Mouse (Mus musculus) activated CD4-positive, CD25-positive, alpha-beta regulatory T cell, adult 4 months (primary cell): ENCODE results near the gene Klf2. TPM values are rescaled to one million over a fixed set of nuclear protein-coding genes. Genes with fewer than 3 reads are reported as not detected.

Source experiments
- ATAC-seq: one replicate; pipeline ENCODE4 v1.8.0; 2017
- polyA plus RNA-seq, 2 experiments: library from polyadenylated mRNA; unstranded; fragments of 100-300 nt; shearing (Covaris generic); gene quantifications; one replicate each; pipeline ENCODE4 v1.2.1; 2017

Klf2 gene
- polyA plus RNA-seq, result 10 to 100 TPM; 27.6 to 39.0 TPM

- ATAC-seq, result peak; percentile 85
Observed at GRCm38 (mm10) chr8:72318801-72319322, at the start of gene Klf2. TSS of gene Klf2 (plus strand) at chr8:72319033.

GRCm38 (mm10) chr8:72270606-72271005 is 48.2 kb upstream of the Klf2 start:
- no peak for ATAC-seq

GRCm38 (mm10) chr8:72271051-72271660 is 47.7 kb upstream of the Klf2 start:
- no peak for ATAC-seq

- no peak for ATAC-seq
Observed at GRCm38 (mm10) chr8:72271691-72272090, 47.1 kb upstream of the Klf2 start.

- peak; percentile 71 for ATAC-seq
Observed at GRCm38 (mm10) chr8:72272361-72272760, 46.5 kb upstream of the Klf2 start.

- no peak for ATAC-seq
Observed at GRCm38 (mm10) chr8:72273111-72273770, 45.6 kb upstream of the Klf2 start.

GRCm38 (mm10) chr8:72273807-72274206 is 45.0 kb upstream of the Klf2 start:
- no peak for ATAC-seq

- ATAC-seq, result peak; percentile 34
Observed at GRCm38 (mm10) chr8:72277244-72277643, 41.6 kb upstream of the Klf2 start.

GRCm38 (mm10) chr8:72279151-72279550 is 39.7 kb upstream of the Klf2 start:
- ATAC-seq, result peak; percentile 86

GRCm38 (mm10) chr8:72281634-72282033 is 37.2 kb upstream of the Klf2 start:
- ATAC-seq, result no peak

- no peak for ATAC-seq
Observed at GRCm38 (mm10) chr8:72285285-72285684, 33.5 kb upstream of the Klf2 start.

GRCm38 (mm10) chr8:72289051-72289450 is 29.8 kb upstream of the Klf2 start:
- ATAC-seq, result no peak

GRCm38 (mm10) chr8:72291104-72291503 is 27.7 kb upstream of the Klf2 start:
- ATAC-seq, result peak; percentile 37

- no peak for ATAC-seq
Observed at GRCm38 (mm10) chr8:72293309-72293708, 25.5 kb upstream of the Klf2 start.

- ATAC-seq, result no peak
Observed at GRCm38 (mm10) chr8:72295125-72295524, 23.7 kb upstream of the Klf2 start.

- peak; percentile 83 for ATAC-seq
Observed at GRCm38 (mm10) chr8:72295679-72296078, 23.2 kb upstream of the Klf2 start.

- no peak for ATAC-seq
Observed at GRCm38 (mm10) chr8:72296561-72296960, 22.3 kb upstream of the Klf2 start.

- no peak for ATAC-seq
Observed at GRCm38 (mm10) chr8:72298928-72299327, 19.9 kb upstream of the Klf2 start.

GRCm38 (mm10) chr8:72300654-72301400 is 18.0 kb upstream of the Klf2 start:
- no peak for ATAC-seq

GRCm38 (mm10) chr8:72301497-72301896 is 17.3 kb upstream of the Klf2 start:
- ATAC-seq, result no peak

GRCm38 (mm10) chr8:72302986-72303612 is 15.7 kb upstream of the Klf2 start:
- no peak for ATAC-seq

GRCm38 (mm10) chr8:72303633-72304032 is 15.2 kb upstream of the Klf2 start:
- peak; percentile 68 for ATAC-seq
